ENCODE assay signal across 8 mouse cellular contexts in genomic region chr7:116607628-116608225, GRCm38 (mm10).
DNase-seq lines count a peak whose midpoint lies in the region; ATAC-seq and TF ChIP-seq lines count a peak whose summit lies in the region.

No protein-coding gene starts in this region.

- TF ChIP-seq RAD21 in MEL (IDR thresholded peaks at IDR 0.05; ENCODE audit: low read depth, low read length), result no peak

- DNase-seq in 3134 (ENCODE audit: extremely low read depth, insufficient read length, low spot score), result peak; percentile 13
- DNase-seq in MEL (ENCODE audit: low read depth, low spot score), result no peak
- no peak for DNase-seq in heart, embryonic 10.5 days (ENCODE audit: low spot score)
- peak; percentile 43 for DNase-seq in retina, postnatal 1 day
- DNase-seq in thymus, adult 18-20 months, result no peak
- no peak for DNase-seq in frontal cortex, postnatal 25 days (ENCODE audit: low spot score in 2 of 2)
- DNase-seq in T-cell, adult 2 months (ENCODE audit: low spot score), result no peak

- no peak for TF ChIP-seq EP300 in MEL (IDR thresholded peaks at IDR 0.05; ENCODE audit: low read depth in 1 of 2, low read length in 2 of 2)

- TF ChIP-seq POLR2A in MEL (IDR thresholded peaks at IDR 0.05; ENCODE audit: control insufficient read depth in 1 of 2, insufficient read depth in 1 of 2, low read depth in 1 of 2, low read length in 2 of 2, poor library complexity in 1 of 2), result no peak

- peak overlapping the region; percentile 16 to 48; a peak in 3 of 4 replicates for H3K4me3 ChIP-seq in MEL (ENCODE audit: control insufficient read depth in 1 of 2, insufficient read depth in 1 of 2, low read depth in 2 of 2, low read length in 2 of 2)
- H3K4me3 ChIP-seq in heart, embryonic 10.5 days, result peak overlapping the region; percentile 54
- peak overlapping the region; percentile 25 for H3K4me3 ChIP-seq in limb, embryonic 12.5 days (replicated peaks)

- H3K27ac ChIP-seq in MEL (ENCODE audit: control insufficient read depth, low read depth, low read length), result no peak overlapping the region
- 0 out of 2 replicates have a peak overlapping the region, but pooled peaks have one; percentile 47 for H3K27ac ChIP-seq in heart, embryonic 10.5 days
- no peak overlapping the region for H3K27ac ChIP-seq in limb, embryonic 12.5 days

- H3K9me3 ChIP-seq in MEL (replicated peaks; ENCODE audit: insufficient read depth, low read length), result no peaks in the 10 kb centered on the region
- H3K9me3 ChIP-seq in heart, embryonic 10.5 days, result no peaks in the 10 kb centered on the region
- H3K9me3 ChIP-seq in limb, embryonic 12.5 days, result no peaks in the 10 kb centered on the region

- peak overlapping the region; percentile 53 for H3K4me2 ChIP-seq in limb, embryonic 12.5 days

- 5% methylated on average over 15 of the region's 15 CpGs for WGBS in heart, embryonic 10.5 days
- WGBS in limb, embryonic 12.5 days, result 5% methylated on average over 15 of the region's 15 CpGs

- H3K4me1 ChIP-seq in MEL (ENCODE audit: control insufficient read depth in 1 of 2, insufficient read depth in 2 of 2, low read length in 2 of 2), result peaks cover 0 to 5% of the 10 kb centered on the region in 2 experiments; a peak in 2 of 4 replicates
- H3K4me1 ChIP-seq in heart, embryonic 10.5 days, result peaks cover 9% of the 10 kb centered on the region
- H3K4me1 ChIP-seq in limb, embryonic 12.5 days (replicated peaks), result peaks cover 6% of the 10 kb centered on the region

- H3K79me2 ChIP-seq in MEL (ENCODE audit: control insufficient read depth, insufficient read depth, low read length, poor library complexity), result no peaks in the 10 kb centered on the region

- no peak for ATAC-seq in limb, embryonic 12.5 days (ENCODE audit: insufficient number of reproducible peaks, insufficient read depth, low FRiP score, low TSS enrichment, low read depth)

- no peaks in the 10 kb centered on the region; a peak in 2 of 4 replicates for H3K36me3 ChIP-seq in MEL (ENCODE audit: control insufficient read depth in 1 of 2, insufficient read depth in 2 of 2, low read length in 2 of 2)
- no peaks in the 10 kb centered on the region for H3K36me3 ChIP-seq in heart, embryonic 10.5 days
- no peaks in the 10 kb centered on the region for H3K36me3 ChIP-seq in limb, embryonic 12.5 days

- peak overlapping the region; percentile 47; the same call in 1 of the 2 replicates for H3K9ac ChIP-seq in MEL (ENCODE audit: control insufficient read depth, low read depth, low read length, poor library complexity, severe bottlenecking)
- H3K9ac ChIP-seq in limb, embryonic 12.5 days (replicated peaks), result 0 out of 2 replicates have a peak overlapping the region, but pooled peaks have one; percentile 18

- no peaks in the 10 kb centered on the region for H3K27me3 ChIP-seq in MEL (ENCODE audit: control insufficient read depth in 1 of 2, insufficient read depth in 2 of 2, low read length in 2 of 2)
- H3K27me3 ChIP-seq in heart, embryonic 10.5 days (ENCODE audit: insufficient read depth, poor library complexity, severe bottlenecking), result no peaks in the 10 kb centered on the region
- H3K27me3 ChIP-seq in limb, embryonic 12.5 days, result peaks cover 33% of the 10 kb centered on the region

- TF ChIP-seq CTCF in MEL (IDR thresholded peaks at IDR 0.05 in 2 of 3, conservative IDR thresholded peaks at IDR 0.05 in 1 of 3; ENCODE audit: control insufficient read depth in 1 of 3, insufficient read depth in 1 of 3, low read depth in 2 of 3, low read length in 3 of 3, poor library complexity in 1 of 3, severe bottlenecking in 1 of 3), result no peak

TF ChIP-seq in MEL, 35 proteins besides CTCF, POLR2A, EP300 and RAD21:
- TF ChIP-seq USF1 (IDR thresholded peaks at IDR 0.05; ENCODE audit: low read depth, low read length) (no peak), POLR2AphosphoS2 (IDR thresholded peaks at IDR 0.05; ENCODE audit: low read length) (no peak), KAT2A (conservative IDR thresholded peaks at IDR 0.05; ENCODE audit: low read depth, low read length) (no peak), NELFE (IDR thresholded peaks at IDR 0.05; ENCODE audit: low read depth, low read length) (no peak), HCFC1 (IDR thresholded peaks at IDR 0.05; ENCODE audit: low read depth, low read length) (no peak), MYC (IDR thresholded peaks at IDR 0.05; ENCODE audit: low read depth, low read length) (no peak), GATA1 (IDR thresholded peaks at IDR 0.05; ENCODE audit: low read depth, low read length) (no peak), ZKSCAN1 (IDR thresholded peaks at IDR 0.05; ENCODE audit: low read depth, low read length) (no peak), ZMIZ1 (IDR thresholded peaks at IDR 0.05; ENCODE audit: low read depth, low read length) (no peak), GABPA (IDR thresholded peaks at IDR 0.05; ENCODE audit: low read depth, low read length) (no peak), JUND (IDR thresholded peaks at IDR 0.05; ENCODE audit: low read depth, low read length) (no peak), SIN3A (IDR thresholded peaks at IDR 0.05; ENCODE audit: low read length) (no peak), MAFK (IDR thresholded peaks at IDR 0.05; ENCODE audit: borderline replicate concordance, low read depth, low read length) (no peak), RCOR1 (IDR thresholded peaks at IDR 0.05; ENCODE audit: low read depth, low read length) (no peak), ZNF384 (IDR thresholded peaks at IDR 0.05; ENCODE audit: low read depth, low read length) (no peak), MXI1 (IDR thresholded peaks at IDR 0.05; ENCODE audit: low read depth, low read length) (no peak)

Comparison
In these comparisons a context has a peak if more than half of its experiments do, and no peak if none do; other contexts are left out.
1. DNase-seq: peak in 3134 (single experiment) and retina, postnatal 1 day (single experiment); none in MEL (single experiment), heart, embryonic 10.5 days (single experiment), thymus, adult 18-20 months (0 of 2), frontal cortex, postnatal 25 days (0 of 2) and T-cell, adult 2 months (single experiment).
2. Peak in every context shown above with its lines, with median percentiles within 50 percentile points of each other: H3K4me3 ChIP-seq.